Mouse (Mus musculus): ENCODE data around the gene Gpr68. TPM values are rescaled to one million over a fixed set of nuclear protein-coding genes. Genes with fewer than 3 reads are reported as not detected.

Gene Gpr68
- polyA plus RNA-seq, 1 experiment, result 1.4 TPM

- Histone ChIP-seq H3K27ac (ENCODE audit: control insufficient read depth, insufficient read depth, low read depth, low read length, poor library complexity) (no peak overlapping the region), H3K4me1 (ENCODE audit: control insufficient read depth, insufficient read depth, low read length) (no peaks in the 10 kb centered on the region; the same call in 1 of the 2 replicates), H3K4me3 (replicated peaks; ENCODE audit: control insufficient read depth, low read depth, low read length) (no peak overlapping the region)
- 62% methylated on average over 3 of the region's 3 CpGs for WGBS
- TF ChIP-seq POLR2A (IDR thresholded peaks at IDR 0.05; ENCODE audit: borderline replicate concordance, control insufficient read depth, low read depth, low read length) (no peak), CTCF (IDR thresholded peaks at IDR 0.05; ENCODE audit: control insufficient read depth, insufficient read depth, low read length) (no peak)
Observed at GRCm38 (mm10) chr12:100875553-100875952, 32.4 kb downstream of the Gpr68 start.

- no peak overlapping the region for H3K4me3 ChIP-seq (replicated peaks; ENCODE audit: control insufficient read depth, low read depth, low read length)
- H3K4me1 ChIP-seq (ENCODE audit: control insufficient read depth, insufficient read depth, low read length), result no peaks in the 10 kb centered on the region
- 83% methylated on average over 3 of the region's 3 CpGs for WGBS
- no peak overlapping the region for H3K27ac ChIP-seq (ENCODE audit: control insufficient read depth, insufficient read depth, low read depth, low read length, poor library complexity)
- no peak for TF ChIP-seq CTCF (IDR thresholded peaks at IDR 0.05; ENCODE audit: control insufficient read depth, insufficient read depth, low read length)
- no peak for TF ChIP-seq POLR2A (IDR thresholded peaks at IDR 0.05; ENCODE audit: borderline replicate concordance, control insufficient read depth, low read depth, low read length)
Observed at GRCm38 (mm10) chr12:100873612-100874011, 34.4 kb downstream of the Gpr68 start.

GRCm38 (mm10) chr12:100871841-100872240 lies 36.2 kb downstream of the Gpr68 start:
- Histone ChIP-seq H3K4me3 (replicated peaks; ENCODE audit: control insufficient read depth, low read depth, low read length) (no peak overlapping the region), H3K27ac (ENCODE audit: control insufficient read depth, insufficient read depth, low read depth, low read length, poor library complexity) (no peak overlapping the region), H3K4me1 (ENCODE audit: control insufficient read depth, insufficient read depth, low read length) (no peaks in the 10 kb centered on the region)
- WGBS, result 36% methylated on average over 2 of the region's 2 CpGs
- no peak for TF ChIP-seq CTCF (IDR thresholded peaks at IDR 0.05; ENCODE audit: control insufficient read depth, insufficient read depth, low read length)
- no peak for TF ChIP-seq POLR2A (IDR thresholded peaks at IDR 0.05; ENCODE audit: borderline replicate concordance, control insufficient read depth, low read depth, low read length)

GRCm38 (mm10) chr12:100871234-100871633 lies 36.8 kb downstream of the Gpr68 start:
- WGBS, result 87% methylated on average over 6 of the region's 6 CpGs
- Histone ChIP-seq H3K27ac (ENCODE audit: control insufficient read depth, insufficient read depth, low read depth, low read length, poor library complexity) (no peak overlapping the region), H3K4me3 (replicated peaks; ENCODE audit: control insufficient read depth, low read depth, low read length) (no peak overlapping the region), H3K4me1 (ENCODE audit: control insufficient read depth, insufficient read depth, low read length) (no peaks in the 10 kb centered on the region)
- TF ChIP-seq CTCF (IDR thresholded peaks at IDR 0.05; ENCODE audit: control insufficient read depth, insufficient read depth, low read length) (no peak), POLR2A (IDR thresholded peaks at IDR 0.05; ENCODE audit: borderline replicate concordance, control insufficient read depth, low read depth, low read length) (no peak)

- Histone ChIP-seq H3K4me1 (ENCODE audit: control insufficient read depth, insufficient read depth, low read length) (no peaks in the 10 kb centered on the region), H3K27ac (ENCODE audit: control insufficient read depth, insufficient read depth, low read depth, low read length, poor library complexity) (no peak overlapping the region; the same call in 1 of the 2 replicates), H3K4me3 (replicated peaks; ENCODE audit: control insufficient read depth, low read depth, low read length) (no peak overlapping the region)
- TF ChIP-seq POLR2A (IDR thresholded peaks at IDR 0.05; ENCODE audit: borderline replicate concordance, control insufficient read depth, low read depth, low read length), result no peak
- TF ChIP-seq CTCF (IDR thresholded peaks at IDR 0.05; ENCODE audit: control insufficient read depth, insufficient read depth, low read length), result no peak
- WGBS, result 82% methylated on average over 4 of the region's 4 CpGs
Observed at GRCm38 (mm10) chr12:100868049-100868622, 39.9 kb downstream of the Gpr68 start.

GRCm38 (mm10) chr12:100867097-100867496 lies 40.9 kb downstream of the Gpr68 start:
- 82% methylated on average over 8 of the region's 8 CpGs for WGBS
- no peak overlapping the region for H3K27ac ChIP-seq (ENCODE audit: control insufficient read depth, insufficient read depth, low read depth, low read length, poor library complexity)
- no peak for TF ChIP-seq POLR2A (IDR thresholded peaks at IDR 0.05; ENCODE audit: borderline replicate concordance, control insufficient read depth, low read depth, low read length)
- no peak for TF ChIP-seq CTCF (IDR thresholded peaks at IDR 0.05; ENCODE audit: control insufficient read depth, insufficient read depth, low read length)

GRCm38 (mm10) chr12:100865509-100866078 lies 42.4 kb downstream of the Gpr68 start:
- WGBS, result 81% methylated on average over 11 of the region's 11 CpGs
- H3K27ac ChIP-seq (ENCODE audit: control insufficient read depth, insufficient read depth, low read depth, low read length, poor library complexity), result no peak overlapping the region
- no peak overlapping the region for H3K4me3 ChIP-seq (replicated peaks; ENCODE audit: control insufficient read depth, low read depth, low read length)
- no peak for TF ChIP-seq CTCF (IDR thresholded peaks at IDR 0.05; ENCODE audit: control insufficient read depth, insufficient read depth, low read length)
- no peak for TF ChIP-seq POLR2A (IDR thresholded peaks at IDR 0.05; ENCODE audit: borderline replicate concordance, control insufficient read depth, low read depth, low read length)
- H3K4me1 ChIP-seq (ENCODE audit: control insufficient read depth, insufficient read depth, low read length), result no peaks in the 10 kb centered on the region

More at GRCm38 (mm10) chr12:100867097-100867496, 40.9 kb downstream of the Gpr68 start:
- Histone ChIP-seq H3K4me1 (ENCODE audit: control insufficient read depth, insufficient read depth, low read length) (no peaks in the 10 kb centered on the region), H3K4me3 (replicated peaks; ENCODE audit: control insufficient read depth, low read depth, low read length) (no peak overlapping the region)

- no peaks in the 10 kb centered on the region for H3K4me1 ChIP-seq (ENCODE audit: control insufficient read depth, insufficient read depth, low read length)
- TF ChIP-seq POLR2A (IDR thresholded peaks at IDR 0.05; ENCODE audit: borderline replicate concordance, control insufficient read depth, low read depth, low read length) (no peak), CTCF (IDR thresholded peaks at IDR 0.05; ENCODE audit: control insufficient read depth, insufficient read depth, low read length) (no peak)
Observed at GRCm38 (mm10) chr12:100865072-100865471, 42.9 kb downstream of the Gpr68 start.

More at GRCm38 (mm10) chr12:100865072-100865471, 42.9 kb downstream of the Gpr68 start:
- no peak overlapping the region for H3K4me3 ChIP-seq (replicated peaks; ENCODE audit: control insufficient read depth, low read depth, low read length)
- H3K27ac ChIP-seq (ENCODE audit: control insufficient read depth, insufficient read depth, low read depth, low read length, poor library complexity), result no peak overlapping the region

Measured in bone marrow, adult 2 months (tissue).